Mouse (Mus musculus): Measurements from ENCODE around the gene Eml3. TPM values are rescaled to one million over a fixed set of nuclear protein-coding genes. Genes with fewer than 3 reads are reported as not detected.

Gene Eml3
- polyA plus RNA-seq, 1 experiment: not detected

DNA sequence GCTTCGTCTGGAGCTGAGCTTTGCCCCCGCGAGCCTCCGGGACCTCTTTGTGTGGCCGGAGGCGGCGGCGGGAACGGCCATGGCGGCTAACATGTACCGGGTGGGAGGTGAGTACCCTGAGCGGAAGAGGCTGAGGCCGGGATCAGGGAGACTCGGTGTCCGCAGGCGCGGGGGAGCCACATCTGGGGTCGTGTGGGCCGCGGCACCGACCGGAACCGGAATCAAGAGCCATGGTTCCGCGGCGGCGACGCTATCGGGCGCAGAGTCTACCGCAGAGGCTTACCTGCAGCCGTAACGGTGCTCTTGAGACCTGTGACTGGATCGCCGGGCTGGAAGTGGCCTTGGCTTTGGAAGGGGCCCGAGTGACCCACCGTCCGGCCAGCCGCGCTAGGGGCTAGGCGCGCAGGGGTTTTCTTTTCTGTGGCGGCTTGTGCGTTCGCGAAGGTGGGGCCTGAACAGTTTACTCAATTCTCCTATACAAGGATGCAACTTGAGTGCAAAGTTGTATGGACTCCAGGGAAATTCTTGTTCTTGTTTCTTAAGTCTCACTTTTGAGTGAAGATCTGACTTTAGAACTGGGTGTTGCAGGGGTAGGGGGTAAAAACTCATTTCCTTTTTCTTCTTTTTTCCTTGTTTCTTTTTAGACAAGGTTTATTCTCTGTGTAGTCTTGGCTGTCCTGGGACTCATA is 13.1 kb downstream of the Eml3 start:
- H3K4me1 ChIP-seq (ENCODE audit: control insufficient read depth, insufficient read depth, low read length): peaks cover 12% of the 10 kb centered on the region
- peak overlapping the region; percentile 83 for H3K4me3 ChIP-seq (ENCODE audit: insufficient read depth, low read depth, low read length)
- H3K27ac ChIP-seq (ENCODE audit: insufficient read depth, low read depth, low read length): peak overlapping the region; percentile 72
- WGBS: under 1% methylated on average over 46 of the region's 46 CpGs
- TF ChIP-seq CTCF (IDR thresholded peaks at IDR 0.05; ENCODE audit: insufficient read depth, low read depth, low read length) (no peak), POLR2A (IDR thresholded peaks at IDR 0.05; ENCODE audit: insufficient read depth, low read depth, low read length) (no peak)

DNA sequence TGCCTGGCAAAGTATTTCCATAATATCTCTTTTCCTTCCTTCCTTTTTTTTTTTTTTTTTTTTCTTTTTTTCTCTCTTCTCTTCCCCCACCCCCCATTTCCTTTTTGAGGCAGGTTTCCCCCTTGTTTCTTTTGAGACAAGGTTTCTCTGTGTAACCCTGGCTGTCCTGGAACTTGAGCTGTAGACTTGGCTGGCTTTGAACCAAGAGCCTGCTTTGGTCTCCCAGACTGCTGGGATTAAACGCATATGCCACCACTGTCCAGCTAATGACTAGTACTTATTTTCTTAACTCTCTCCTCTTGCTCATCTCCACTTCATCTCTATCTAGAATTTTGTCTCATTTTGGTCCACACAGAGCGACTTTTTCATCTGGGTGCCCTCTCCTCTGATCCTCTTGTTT is 13.7 kb downstream of the Eml3 start:
- H3K27ac ChIP-seq (ENCODE audit: insufficient read depth, low read depth, low read length): no peak overlapping the region
- peaks cover 12% of the 10 kb centered on the region for H3K4me1 ChIP-seq (ENCODE audit: control insufficient read depth, insufficient read depth, low read length)
- H3K4me3 ChIP-seq (ENCODE audit: insufficient read depth, low read depth, low read length): peak overlapping the region; percentile 83
- 48% methylated on average over 2 of the region's 2 CpGs for WGBS
- TF ChIP-seq POLR2A (IDR thresholded peaks at IDR 0.05; ENCODE audit: insufficient read depth, low read depth, low read length): no peak
- TF ChIP-seq CTCF (IDR thresholded peaks at IDR 0.05; ENCODE audit: insufficient read depth, low read depth, low read length): no peak

DNA sequence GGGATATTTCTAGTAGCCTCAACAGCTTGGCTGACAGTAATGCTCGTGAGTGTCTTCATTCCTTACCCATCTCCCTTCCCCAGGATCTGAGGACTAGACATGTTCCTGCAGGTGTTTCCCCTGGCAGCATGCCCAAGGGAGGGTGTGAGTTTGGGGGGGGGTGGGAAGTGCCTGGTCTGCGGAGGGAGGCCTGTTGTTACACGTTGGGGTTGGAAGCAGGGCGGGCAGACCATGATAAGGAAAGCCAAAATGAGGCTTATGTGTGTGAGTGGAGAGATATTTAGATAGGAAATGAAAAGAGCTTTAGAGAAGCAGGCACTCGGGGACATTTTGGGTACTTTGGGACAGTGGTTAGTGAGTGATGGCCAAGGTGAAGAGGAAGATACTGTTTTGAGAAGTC is 14.7 kb downstream of the Eml3 start:
- H3K4me1 ChIP-seq (ENCODE audit: control insufficient read depth, insufficient read depth, low read length): peaks cover 12% of the 10 kb centered on the region
- H3K4me3 ChIP-seq (ENCODE audit: insufficient read depth, low read depth, low read length): no peak overlapping the region
- no peak for TF ChIP-seq CTCF (IDR thresholded peaks at IDR 0.05; ENCODE audit: insufficient read depth, low read depth, low read length)
- TF ChIP-seq POLR2A (IDR thresholded peaks at IDR 0.05; ENCODE audit: insufficient read depth, low read depth, low read length): no peak
- no peak overlapping the region for H3K27ac ChIP-seq (ENCODE audit: insufficient read depth, low read depth, low read length)
- 39% methylated on average over 5 of the region's 5 CpGs for WGBS

DNA sequence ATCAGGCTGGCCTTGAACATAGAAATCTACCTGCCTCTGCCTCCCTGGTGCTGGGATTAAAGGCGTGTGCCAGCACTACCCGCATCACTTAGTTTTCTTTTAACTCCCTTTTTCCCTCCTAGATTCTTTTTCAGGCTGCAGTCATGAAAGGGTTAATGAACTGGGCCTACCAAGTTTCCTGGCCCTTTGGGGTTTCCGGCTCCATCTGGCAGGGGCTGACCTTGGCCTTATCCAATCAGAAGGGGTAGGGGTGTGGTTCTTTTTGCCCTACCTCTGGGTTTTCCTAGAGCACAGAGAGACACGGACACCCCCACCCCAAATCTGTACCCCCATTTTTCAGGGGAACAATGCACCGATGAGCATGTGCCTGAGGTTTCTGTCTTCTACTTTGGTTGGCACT is 15.4 kb downstream of the Eml3 start:
- Histone ChIP-seq H3K27ac (ENCODE audit: insufficient read depth, low read depth, low read length) (no peak overlapping the region), H3K4me1 (ENCODE audit: control insufficient read depth, insufficient read depth, low read length) (peaks cover 12% of the 10 kb centered on the region), H3K4me3 (ENCODE audit: insufficient read depth, low read depth, low read length) (no peak overlapping the region)
- 19% methylated on average over 5 of the region's 5 CpGs for WGBS
- TF ChIP-seq POLR2A (IDR thresholded peaks at IDR 0.05; ENCODE audit: insufficient read depth, low read depth, low read length) (no peak), CTCF (IDR thresholded peaks at IDR 0.05; ENCODE audit: insufficient read depth, low read depth, low read length) (no peak)

DNA sequence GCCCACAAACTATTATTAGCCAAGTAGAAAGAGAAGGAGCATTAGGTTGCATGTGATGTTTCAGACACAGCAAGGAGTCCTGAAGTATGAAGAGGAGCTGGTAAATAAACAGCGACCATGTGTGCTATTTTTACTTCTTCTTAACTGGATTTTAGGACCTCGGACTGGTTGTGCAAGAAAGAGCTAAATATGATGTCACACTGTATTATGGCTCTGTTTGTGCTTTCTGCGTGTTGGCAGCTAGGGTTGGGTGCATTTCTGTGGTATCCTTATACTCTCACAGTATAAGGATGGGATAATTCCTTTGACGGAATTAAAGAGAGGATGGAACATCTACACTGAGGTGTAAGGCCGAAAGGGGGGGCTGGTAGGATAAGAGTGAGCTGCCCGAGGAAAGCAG is 15.9 kb downstream of the Eml3 start:
- TF ChIP-seq POLR2A (IDR thresholded peaks at IDR 0.05; ENCODE audit: insufficient read depth, low read depth, low read length): no peak
- no peak for TF ChIP-seq CTCF (IDR thresholded peaks at IDR 0.05; ENCODE audit: insufficient read depth, low read depth, low read length)
- Histone ChIP-seq H3K4me1 (ENCODE audit: control insufficient read depth, insufficient read depth, low read length) (peaks cover 12% of the 10 kb centered on the region), H3K27ac (ENCODE audit: insufficient read depth, low read depth, low read length) (no peak overlapping the region), H3K4me3 (ENCODE audit: insufficient read depth, low read depth, low read length) (no peak overlapping the region)
- 52% methylated on average over 6 of the region's 6 CpGs for WGBS

DNA sequence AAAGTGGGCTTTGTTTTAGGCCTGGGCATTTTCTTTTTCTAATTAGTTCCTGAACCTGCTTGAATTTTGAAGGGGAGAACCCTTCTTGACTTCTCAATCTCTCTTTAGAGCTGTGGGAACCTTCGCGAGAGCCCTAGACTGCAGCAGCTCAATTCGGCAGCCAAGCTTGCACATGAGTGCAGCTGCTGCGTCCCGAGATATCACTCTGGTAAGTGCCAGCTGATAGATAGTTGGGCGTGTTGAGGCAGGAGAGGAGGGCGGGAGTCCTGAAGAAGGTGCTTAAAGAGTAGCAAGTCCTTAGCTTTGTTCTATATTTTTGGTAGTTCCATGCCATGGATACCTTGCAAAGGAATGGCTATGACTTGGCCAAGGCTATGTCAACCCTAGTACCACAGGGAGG is 17.6 kb downstream of the Eml3 start:
- TF ChIP-seq CTCF (IDR thresholded peaks at IDR 0.05; ENCODE audit: insufficient read depth, low read depth, low read length) (no peak), POLR2A (IDR thresholded peaks at IDR 0.05; ENCODE audit: insufficient read depth, low read depth, low read length) (no peak)
- Histone ChIP-seq H3K27ac (ENCODE audit: insufficient read depth, low read depth, low read length) (no peak overlapping the region), H3K4me3 (ENCODE audit: insufficient read depth, low read depth, low read length) (no peak overlapping the region), H3K4me1 (ENCODE audit: control insufficient read depth, insufficient read depth, low read length) (peaks cover 7% of the 10 kb centered on the region)
- 92% methylated on average over 7 of the region's 7 CpGs for WGBS

DNA sequence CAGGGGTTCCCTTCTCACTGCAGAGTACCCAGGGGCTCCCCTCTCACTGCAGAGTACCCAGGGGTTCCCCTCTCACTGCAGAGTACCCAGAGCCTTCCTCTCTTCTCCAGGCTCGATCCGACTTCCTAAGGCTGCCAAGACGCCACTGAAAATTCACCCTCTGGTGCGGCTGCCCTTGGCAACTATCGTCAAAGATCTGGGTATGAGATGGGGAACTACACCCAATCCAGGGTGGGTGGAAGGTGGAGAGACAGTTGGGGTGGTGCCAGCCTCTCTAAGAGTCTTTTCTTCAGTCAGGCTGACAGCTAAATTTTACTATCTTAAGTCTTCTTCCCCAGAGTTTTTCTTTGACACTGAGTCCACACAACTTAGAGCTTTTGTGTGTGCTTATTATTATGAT is 20.8 kb downstream of the Eml3 start:
- 89% methylated on average over 5 of the region's 5 CpGs for WGBS
- Histone ChIP-seq H3K4me3 (ENCODE audit: insufficient read depth, low read depth, low read length) (no peak overlapping the region), H3K4me1 (ENCODE audit: control insufficient read depth, insufficient read depth, low read length) (no peaks in the 10 kb centered on the region), H3K27ac (ENCODE audit: insufficient read depth, low read depth, low read length) (no peak overlapping the region)
- no peak for TF ChIP-seq CTCF (IDR thresholded peaks at IDR 0.05; ENCODE audit: insufficient read depth, low read depth, low read length)
- no peak for TF ChIP-seq POLR2A (IDR thresholded peaks at IDR 0.05; ENCODE audit: insufficient read depth, low read depth, low read length)

DNA sequence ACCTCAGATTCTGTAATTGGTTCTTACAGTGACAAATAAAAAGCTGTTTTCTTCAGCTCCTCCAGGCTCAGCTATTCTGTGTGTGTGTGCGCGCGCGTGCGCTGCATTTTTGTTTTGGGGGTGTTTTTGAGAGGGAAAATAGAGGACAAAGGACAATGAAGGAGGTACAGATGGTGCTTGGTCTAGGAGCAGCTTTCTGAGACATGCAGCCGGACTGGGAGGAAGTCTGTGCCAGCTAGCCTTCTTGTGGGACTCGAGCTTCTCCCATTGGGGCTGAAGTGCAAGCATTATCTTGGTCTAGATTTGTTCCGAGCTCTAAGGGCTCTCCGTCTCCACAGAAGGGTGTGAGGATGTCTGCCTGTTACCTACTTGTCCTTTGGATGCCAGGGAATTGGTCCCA is 22.9 kb downstream of the Eml3 start:
- Histone ChIP-seq H3K4me3 (ENCODE audit: insufficient read depth, low read depth, low read length) (no peak overlapping the region), H3K4me1 (ENCODE audit: control insufficient read depth, insufficient read depth, low read length) (no peaks in the 10 kb centered on the region), H3K27ac (ENCODE audit: insufficient read depth, low read depth, low read length) (peak overlapping the region; percentile 49; the same call in 1 of the 2 replicates)
- WGBS: 37% methylated on average over 9 of the region's 9 CpGs
- TF ChIP-seq POLR2A (IDR thresholded peaks at IDR 0.05; ENCODE audit: insufficient read depth, low read depth, low read length): no peak
- no peak for TF ChIP-seq CTCF (IDR thresholded peaks at IDR 0.05; ENCODE audit: insufficient read depth, low read depth, low read length)

DNA sequence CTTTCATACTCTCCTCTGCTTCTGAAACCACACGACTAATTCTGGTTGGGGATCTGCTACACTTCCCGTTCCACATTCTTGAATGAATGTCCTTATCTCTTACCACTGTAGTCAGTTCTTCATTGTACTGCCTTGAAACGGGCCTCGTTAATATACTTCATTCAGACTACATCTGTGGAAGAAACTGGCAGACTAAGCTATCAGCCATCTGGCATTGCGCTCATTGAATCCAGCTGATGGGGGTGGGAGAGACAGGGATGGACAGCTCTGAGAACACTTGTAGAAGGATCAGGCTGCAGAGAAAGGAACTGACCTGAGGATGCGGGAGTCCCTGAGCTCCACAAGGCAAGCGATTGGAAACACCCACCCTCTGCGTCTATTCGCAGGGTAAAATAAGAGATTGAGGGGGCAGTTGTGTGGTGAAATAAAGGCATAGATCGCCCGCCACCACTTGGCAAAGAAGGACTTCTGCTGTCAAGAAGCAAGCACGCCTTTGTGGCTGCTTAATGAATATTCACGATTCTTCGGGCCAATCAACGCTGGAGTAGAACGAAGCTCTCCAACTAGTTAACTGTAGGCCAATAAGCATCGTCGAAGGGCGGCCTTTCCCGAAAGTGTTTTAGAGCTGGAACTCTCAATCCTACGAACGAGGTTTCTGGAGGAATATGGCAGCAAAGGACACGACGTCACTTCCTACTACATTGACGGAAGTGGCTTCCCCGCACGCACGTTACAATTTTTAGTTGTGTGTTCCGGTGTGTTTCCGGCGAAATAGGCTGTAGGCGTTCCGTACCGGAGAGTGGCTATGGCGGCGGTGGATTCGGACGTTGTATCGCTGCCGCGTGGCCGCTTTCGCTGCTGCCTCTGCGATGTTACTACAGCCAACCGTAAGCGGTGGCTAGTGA is 24.0 kb downstream of the Eml3 start, which contains the start of gene Tut1:
TSS of gene Tut1 (plus strand) at position 713 of the 905 bp plus-strand sequence.
- TF ChIP-seq CTCF (IDR thresholded peaks at IDR 0.05; ENCODE audit: insufficient read depth, low read depth, low read length) (no peak), POLR2A (IDR thresholded peaks at IDR 0.05; ENCODE audit: insufficient read depth, low read depth, low read length) (no peak)
- H3K4me3 ChIP-seq (ENCODE audit: insufficient read depth, low read depth, low read length): peak within 1 kb of the TSS; percentile 72
- no peaks in the 10 kb centered on the region for H3K4me1 ChIP-seq (ENCODE audit: control insufficient read depth, insufficient read depth, low read length)
- H3K27ac ChIP-seq (ENCODE audit: insufficient read depth, low read depth, low read length): peak within 1 kb of the TSS; percentile 49
- under 1% methylated on average over 46 of the region's 46 CpGs for WGBS

All from olfactory bulb, adult 2 months (tissue).